Mouse (Mus musculus): ENCODE measurements around the gene Zbtb21.

The Zbtb21 gene

DNA sequence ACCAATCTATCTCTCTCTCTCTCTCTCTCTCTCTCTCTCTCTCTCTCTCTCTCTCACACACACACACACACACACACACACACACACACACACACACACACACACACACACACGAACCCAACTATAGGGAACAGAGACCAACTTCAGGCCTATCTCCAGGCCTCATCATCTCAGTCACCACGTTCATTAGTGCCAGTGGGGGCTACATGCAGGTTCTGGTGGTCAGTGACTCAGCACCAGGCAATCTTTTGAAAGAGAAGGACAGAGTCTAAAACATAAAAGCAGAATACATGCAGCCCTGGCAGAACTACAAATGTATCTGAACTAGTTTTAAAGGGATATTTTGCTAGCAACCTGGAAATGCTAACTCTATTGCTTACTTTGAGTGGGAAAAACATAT is 15.4 kb downstream of the Zbtb21 start:
- peak; percentile 25 for DNase-seq (ENCODE audit: inconsistent ontology term)

DNA sequence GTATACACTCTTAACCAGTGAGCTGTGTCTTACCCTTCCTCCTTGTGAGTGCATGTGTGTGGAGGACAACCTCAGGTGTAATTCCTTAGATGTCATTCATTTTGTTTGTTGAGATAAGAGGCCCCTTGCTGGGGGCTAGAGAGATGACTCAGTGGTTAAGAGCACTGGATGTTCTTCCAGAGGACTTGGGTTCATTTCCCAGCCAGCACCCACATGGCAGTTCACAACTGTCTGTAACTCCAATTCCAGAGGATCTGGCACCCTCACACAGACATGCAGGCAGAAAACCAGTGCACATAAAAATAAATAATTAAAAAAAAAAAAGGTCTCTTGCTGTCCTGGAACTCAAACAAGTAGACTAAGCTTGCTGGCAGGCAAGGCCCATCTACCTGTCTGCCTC is 20.6 kb downstream of the Zbtb21 start:
- DNase-seq (ENCODE audit: inconsistent ontology term): no peak

DNA sequence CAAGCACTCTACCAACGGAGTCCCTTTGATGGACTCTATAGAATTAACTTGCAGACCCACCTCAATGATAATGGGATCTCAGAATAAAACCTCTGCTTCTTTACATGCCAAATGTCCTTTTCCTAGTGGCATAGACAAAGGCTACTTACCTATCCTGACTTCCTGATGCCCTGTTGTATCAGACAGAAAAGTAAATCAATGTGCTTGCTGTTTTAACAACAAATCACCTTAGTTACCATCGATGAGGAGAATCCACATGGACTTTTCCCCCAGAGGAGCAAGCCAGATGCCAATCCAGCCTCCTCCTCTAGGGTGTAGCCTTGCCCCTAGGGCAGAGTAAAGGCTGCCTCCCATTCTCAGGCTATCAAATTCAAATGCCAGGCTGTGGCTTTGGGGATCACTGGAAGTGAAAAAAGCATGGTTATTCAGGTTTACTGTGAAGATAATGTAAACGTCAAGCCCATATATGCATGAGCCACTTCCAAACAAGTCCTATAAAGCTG is 21.9 kb downstream of the Zbtb21 start:
- no peak for DNase-seq (ENCODE audit: inconsistent ontology term)

DNA sequence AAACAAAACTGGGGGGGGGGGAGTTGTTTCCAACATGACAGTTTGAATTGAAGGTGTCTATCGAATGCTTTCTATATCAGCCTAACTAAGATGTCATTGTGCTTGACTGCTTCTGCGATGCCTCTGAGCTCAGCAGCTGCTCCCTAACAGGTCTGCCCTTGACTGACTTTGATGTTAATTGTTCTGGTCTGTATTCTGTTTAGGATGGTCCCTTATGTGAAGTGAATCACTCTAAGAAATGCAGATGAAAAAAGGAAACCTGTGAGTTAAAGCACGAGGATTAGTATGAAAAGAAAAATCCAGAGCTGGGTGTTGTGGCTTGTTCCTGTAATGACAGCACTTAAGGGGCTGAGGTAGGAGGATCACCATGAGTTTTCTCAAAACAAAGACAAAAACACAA is 26.6 kb downstream of the Zbtb21 start:
- no peak for DNase-seq (ENCODE audit: inconsistent ontology term)

DNA sequence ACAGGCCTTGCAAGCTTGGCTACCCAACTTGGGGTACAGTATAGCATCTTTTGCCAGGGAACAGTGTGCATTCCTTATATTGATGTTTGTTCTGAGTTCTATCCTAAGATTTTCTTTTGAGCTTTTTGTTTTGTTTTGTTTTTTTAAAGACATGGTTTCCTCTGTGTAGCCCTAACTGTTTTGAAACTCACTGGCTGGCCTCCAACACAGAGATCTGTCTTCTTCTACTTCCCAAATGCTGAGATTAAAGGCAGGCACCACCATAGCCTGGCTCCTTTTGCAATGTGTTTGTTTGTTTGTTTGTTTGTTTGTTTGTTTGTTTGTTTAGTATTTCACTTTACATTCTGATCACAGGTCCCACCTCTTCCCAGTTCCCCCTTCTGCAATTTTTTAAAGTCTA is 32.2 kb downstream of the Zbtb21 start:
- DNase-seq (ENCODE audit: inconsistent ontology term): no peak

DNA sequence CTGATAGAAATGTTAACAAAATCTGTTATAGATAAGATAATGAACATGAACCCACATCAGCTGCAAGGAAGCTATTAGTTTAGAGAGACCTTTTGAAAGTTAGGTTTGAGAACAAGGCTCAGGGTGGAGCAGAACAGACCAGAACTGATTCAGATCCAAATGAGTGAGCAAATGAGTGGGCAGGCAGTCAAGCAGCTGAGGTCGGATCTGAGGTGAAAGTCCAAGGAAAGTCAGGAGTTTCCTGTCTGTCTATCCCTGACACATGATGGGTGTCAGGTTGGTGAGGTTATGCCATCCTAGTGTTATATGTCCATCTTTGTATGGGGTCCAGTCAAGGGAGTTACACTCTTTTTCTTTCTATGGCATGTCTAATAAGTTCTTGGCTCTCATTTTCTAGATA is 32.9 kb downstream of the Zbtb21 start:
- DNase-seq (ENCODE audit: inconsistent ontology term): no peak

DNA sequence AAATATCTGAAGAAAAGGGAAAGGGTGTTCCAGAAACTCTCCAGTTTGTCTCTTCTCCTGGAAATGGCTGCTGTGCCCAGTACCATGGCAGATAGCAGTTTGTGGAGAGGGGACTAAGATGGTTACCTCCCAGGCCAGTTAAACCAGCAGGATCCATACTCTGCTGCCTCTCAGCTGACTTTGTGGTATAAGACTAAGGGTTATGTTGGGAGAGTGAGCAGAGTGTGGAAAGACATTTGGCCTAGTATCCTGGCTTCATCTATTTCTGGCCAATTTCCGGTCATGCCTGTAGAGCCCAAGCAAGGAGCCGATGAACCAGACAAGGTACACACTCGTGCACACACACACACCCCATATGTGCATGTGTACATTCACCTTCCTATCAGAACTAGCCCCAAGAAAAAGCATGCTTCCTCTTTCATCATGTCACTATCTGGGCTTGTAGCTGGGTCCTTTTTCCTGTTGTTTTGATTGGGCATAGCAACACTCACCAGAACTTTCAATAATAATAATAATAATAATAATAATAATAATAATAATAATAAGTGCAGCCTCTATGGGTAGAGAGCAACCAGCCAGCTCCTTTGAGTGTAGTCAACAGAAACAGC is 35.0 kb downstream of the Zbtb21 start:
- DNase-seq (ENCODE audit: inconsistent ontology term): no peak

DNA sequence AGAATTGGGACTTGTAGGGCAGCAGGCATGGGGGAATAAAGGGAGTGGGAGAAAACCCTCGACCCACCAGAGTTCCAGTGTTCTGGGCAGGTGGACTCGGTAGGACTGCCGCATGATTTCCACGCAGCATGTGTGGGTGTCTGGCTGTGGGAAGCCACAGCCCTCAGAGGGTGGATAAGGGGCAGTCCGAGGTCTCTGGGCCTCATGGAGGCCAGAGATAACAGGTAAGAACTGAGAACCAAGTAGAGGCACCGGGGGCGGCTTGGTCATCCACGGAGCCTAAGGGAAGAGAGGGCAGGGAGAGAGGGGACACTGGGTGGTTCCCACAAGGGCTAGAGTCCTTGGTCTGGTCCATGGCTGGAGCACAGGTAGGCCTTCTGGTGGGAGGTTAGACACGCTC is 36.0 kb downstream of the Zbtb21 start:
- no peak for DNase-seq (ENCODE audit: inconsistent ontology term)

DNA sequence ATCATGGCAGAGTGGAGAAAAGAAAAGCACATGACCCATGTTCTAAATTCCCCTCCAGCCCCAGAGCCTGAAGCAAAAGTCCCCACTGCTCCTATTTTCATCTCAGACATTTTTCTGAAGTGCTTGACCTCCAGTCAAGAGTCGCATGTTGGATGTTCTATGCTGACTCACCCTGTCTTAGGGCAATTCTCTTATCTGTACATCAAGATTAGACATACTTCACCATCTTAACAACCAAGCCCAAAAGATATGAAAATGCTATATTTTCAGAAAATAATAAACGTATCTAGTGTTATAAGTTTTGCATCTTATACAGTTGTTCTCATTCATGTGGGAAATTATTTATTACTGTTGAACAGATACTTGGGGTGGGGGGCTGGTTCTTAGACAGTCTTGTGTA is 36.7 kb downstream of the Zbtb21 start:
- no peak for DNase-seq (ENCODE audit: inconsistent ontology term)

DNA sequence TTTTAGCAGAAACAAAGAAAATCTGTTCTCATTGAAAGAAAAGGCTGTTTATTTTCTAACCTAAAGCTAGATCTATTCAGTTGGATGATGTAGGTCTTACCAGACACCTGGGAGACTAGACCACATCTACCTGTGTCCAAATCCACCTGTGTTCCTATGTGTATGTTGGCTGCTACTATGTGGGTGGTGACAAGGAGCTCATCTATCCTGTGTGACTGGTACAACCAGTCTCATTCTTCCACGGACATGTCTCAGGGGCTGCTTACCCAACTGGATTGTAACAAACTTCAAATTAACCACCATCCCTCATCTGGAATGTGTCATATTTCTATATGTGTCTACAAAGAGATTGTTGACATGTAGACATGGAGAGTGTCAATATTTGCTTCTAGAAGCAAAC is 38.7 kb downstream of the Zbtb21 start:
- no peak for DNase-seq (ENCODE audit: inconsistent ontology term)

DNA sequence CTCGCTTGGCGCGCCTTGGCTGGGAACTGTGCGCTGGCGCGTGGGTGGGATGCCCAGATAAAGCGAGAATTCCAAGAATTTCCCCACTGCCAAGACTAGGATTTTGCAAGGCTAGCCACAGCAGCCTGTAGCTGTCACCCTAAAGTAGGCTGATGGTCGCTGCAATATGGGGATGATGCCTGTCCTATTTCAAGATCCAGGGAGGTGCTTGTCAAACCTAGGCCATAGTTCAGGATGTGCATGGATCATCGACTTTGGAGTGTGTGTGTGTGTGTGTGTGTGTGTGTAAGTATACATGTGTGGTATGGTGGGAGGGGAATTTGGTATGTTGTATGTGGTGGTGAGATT is 39.7 kb downstream of the Zbtb21 start:
- DNase-seq (ENCODE audit: inconsistent ontology term): no peak

DNA sequence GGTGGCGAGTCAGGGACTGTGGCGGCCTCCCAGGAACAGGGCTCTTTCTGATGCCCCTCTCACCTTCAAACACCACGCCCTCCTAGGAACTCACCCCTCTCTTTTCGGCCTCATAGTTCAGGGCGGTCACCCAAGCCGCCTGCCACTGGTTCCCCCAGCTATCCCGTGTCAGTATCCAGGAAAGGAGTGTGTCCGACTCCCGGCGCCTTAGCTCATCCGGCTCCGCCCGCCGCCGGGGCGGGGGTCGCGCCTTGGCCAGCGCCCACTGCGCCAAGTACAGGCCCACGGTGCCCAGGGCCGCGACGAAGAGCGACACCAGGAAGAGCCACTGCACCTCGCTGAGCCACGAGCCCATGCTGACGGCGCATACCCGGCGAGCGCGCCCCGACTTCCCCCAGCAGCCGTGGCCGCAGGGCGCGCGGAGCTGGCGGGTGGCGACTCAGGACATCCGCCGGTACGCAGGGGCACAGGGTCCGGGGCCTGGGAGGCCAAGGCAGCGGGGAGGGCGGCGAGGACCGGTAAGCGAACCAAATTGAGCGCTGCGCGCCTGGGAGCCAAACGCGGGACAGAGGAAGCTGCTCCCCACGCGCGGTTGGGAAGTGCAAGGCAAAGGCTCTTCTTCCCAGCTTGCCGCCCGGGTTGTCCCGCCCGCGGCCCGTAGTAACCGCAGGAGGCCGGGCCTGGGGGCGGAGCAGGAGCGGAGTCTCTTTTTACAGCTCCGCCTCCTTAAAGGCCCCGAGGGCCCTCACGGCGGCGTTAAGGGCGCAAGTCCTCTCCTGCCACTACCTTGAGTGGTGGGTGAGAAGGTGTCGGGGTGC is 40.3 kb downstream of the Zbtb21 start:
- peak; percentile 92 for DNase-seq (ENCODE audit: inconsistent ontology term)

DNA sequence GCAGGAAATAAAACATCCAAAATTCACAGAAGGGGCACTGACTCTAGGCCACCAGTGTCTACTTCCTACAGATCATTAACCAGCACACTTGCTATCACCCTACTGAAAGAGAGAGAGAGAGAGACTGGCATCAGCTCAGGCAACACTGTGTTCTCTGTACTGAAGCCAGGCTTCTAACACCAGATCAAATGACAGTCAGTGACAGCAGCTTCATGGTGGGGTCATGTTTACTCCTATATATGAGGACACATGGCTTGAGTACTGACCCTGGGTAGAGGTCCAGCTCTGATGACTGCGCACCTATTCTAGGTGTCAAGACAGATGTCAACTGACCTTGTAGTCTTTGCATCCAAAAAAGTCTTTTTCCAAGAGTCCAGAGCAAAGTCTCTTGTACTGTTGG is 41.8 kb downstream of the Zbtb21 start:
- no peak for DNase-seq (ENCODE audit: inconsistent ontology term)

DNA sequence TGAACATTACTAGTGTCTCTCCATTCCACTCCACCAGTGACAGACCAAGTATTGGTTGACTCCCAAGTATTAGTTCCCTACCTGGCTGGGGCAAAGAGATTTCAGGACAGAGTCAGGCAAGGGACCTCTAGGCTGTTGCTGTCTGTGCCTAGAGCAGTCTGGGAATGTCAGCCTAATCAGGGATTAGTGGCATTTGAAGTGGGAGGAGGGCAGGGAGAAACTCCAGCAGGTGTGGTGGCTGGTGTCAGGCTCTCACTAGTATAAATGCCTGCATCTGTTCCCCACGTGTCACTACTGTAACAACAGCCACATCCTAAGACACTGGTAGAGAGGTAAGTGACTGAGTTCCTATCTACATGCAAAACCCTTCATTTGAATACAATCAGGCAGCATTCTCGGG is 42.6 kb downstream of the Zbtb21 start:
- no peak for DNase-seq (ENCODE audit: inconsistent ontology term)

DNA sequence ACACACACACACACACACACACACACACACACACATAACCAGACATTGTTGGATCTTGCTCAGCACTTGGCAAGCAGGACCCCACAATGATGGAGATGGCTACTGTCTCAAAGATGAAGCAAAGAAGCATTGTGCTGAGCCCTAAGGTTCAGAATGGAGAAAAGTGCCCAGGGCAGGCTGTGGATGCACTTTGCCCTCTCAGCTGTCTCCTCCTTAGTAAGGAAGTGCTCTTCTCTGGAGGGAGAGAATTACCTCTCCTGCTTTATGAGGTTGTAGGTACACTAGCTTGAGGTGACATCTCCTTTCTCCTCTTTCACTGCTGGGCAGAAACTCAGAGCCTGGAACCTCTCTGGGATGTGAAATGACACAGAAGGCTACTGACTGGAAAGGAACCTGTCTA is 49.5 kb downstream of the Zbtb21 start:
- no peak for DNase-seq (ENCODE audit: inconsistent ontology term)

DNA sequence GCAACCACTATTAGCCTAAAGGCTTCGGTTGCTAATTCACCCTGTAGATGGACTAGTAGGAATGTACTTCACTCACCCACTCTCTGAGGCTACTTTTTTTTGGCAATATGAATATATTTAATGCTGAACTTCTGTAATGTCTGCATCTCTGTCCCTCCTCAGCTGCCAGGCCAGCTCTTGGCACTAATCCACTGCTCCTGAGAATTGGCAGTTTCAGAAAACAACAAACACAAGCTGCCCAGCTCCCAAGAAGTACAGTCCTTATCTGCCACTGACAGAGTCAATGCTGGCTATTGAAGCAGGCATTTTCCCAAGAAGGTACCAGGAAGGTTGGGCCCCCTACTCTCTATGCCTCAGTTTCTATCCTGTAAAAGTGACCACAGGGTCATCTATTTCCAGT is 53.1 kb downstream of the Zbtb21 start:
- DNase-seq (ENCODE audit: inconsistent ontology term): no peak

DNA sequence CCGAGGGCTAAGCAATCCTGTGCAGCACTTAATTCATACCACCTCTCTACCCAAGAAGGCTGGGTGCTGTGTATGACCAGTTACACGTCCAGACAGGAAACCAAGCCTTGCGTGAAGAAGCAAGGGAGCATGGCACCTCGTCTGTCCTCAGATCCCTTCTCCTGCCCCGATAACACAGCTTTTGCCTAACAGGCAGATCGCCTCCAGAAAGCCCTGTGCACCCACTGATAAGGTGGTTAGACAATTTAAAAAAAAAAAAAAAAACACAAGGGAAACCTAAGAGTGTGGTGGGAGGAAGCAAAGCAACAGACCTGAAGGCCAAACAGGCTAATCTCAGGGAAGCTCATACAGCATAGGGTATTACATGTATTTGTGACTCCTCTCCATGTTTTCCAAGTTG is 54.9 kb downstream of the Zbtb21 start:
- DNase-seq (ENCODE audit: inconsistent ontology term): no peak

DNA sequence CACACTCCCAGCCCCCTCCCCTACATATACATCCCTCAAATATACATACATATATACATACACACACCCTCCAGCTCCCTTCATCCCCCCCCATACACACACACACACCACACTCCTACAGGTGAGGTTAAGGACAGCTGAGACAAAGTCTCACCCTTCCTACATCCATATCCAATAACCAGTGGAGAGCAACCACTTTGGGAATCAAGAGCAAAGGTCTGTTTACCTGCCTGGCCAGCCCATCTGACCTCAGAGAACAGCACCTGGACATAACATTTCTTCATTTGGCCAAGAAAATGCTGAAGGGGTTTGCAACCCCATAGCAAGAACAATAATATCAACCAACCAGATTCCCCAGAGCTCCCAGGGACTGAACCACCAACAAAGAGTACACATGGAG is 56.1 kb downstream of the Zbtb21 start:
- no peak for DNase-seq (ENCODE audit: inconsistent ontology term)

DNA sequence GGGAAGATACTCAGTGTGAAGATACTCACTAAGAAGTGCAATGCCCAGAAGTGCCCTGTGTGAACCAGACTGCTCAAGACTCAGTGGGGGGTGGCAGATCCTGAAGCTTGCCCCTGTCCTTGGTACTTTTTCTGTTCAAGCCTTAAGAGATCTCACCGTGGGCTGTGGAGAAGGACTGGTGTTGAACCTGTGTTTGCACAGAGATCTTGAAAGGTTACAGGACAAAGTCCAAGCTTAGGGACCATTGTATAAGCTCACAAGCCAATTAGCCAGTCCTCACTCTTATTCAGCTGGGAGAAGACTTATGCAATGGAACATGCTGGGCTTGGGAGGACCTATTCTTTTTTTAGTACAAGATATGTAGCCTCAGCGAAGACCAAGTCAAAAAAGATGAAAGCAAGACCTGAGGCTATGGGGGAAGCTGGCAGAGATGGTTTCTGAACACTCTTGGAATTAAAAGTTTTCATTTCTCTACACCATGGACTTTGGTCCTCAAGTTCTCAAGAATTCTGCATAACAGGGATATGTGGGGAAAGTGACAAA is 56.9 kb downstream of the Zbtb21 start:
- no peak for DNase-seq (ENCODE audit: inconsistent ontology term)

DNA sequence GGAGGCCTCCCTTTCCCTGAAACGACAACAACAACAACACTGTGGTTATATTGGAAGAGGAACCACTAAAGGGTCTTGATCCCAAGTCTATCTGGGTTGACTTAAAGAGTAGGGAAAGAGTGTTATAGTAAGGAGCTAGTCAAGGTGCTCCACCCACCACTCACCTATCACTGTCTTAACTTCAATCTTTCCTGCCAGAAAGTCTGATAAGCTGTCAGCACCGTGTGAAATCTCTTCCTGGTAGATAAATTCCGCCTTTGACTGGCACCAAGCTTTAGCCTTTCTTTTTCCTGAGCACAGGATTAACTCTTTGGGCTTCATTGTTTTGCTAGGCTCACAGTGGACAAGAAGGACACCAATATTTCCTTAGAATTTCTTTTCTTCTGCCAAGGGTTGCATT is 58.4 kb downstream of the Zbtb21 start:
- DNase-seq (ENCODE audit: inconsistent ontology term): no peak

DNA sequence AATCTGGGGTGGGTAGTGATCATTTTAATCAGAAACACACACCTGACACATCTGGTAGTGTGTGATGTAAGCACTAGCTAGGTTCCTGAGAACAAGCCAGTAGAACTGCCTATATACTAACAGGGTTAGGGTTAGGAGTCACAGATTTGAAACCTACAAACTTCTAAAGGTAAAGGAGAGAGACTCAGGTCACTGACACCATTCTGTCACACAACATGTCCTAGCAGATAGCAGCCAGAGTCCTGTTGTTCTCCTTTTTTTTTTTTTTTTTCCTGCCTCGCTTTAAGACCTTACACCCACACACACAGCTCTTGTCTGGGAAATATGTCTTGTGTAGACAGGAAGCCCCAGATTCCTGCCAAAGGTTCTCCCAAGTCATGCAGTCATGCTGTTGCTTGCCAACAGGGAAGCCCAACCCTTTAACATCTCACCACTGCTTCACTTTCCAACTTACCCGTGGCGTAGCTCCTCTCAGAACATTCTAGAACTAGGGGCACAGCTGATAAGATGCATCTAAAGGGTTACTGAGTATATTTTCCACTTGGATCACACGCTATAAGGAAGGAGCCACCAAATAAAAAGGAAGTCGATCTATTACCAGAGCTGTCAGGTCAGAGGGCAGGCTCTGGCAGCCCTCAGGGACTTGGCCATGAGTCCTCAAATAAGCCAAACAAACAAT is 64.9 kb downstream of the Zbtb21 start:
- peak; percentile 36 for DNase-seq (ENCODE audit: inconsistent ontology term)

Measured in Muller cell, postnatal 12 days (primary cell).